Mouse (Mus musculus): Measurements from ENCODE around the gene Jrkl. TPM values are rescaled to one million over a fixed set of nuclear protein-coding genes. Genes with fewer than 3 reads are reported as not detected.

The Jrkl gene
- total RNA-seq, 1 experiment from 2014 or later: 25.8 TPM

Other genes starting within 250 kb of the Jrkl start
- gene Ccdc82, start 1.1 kb upstream of the Jrkl start, total RNA-seq (2017): 65.8 and 72.5 TPM in 2 replicates
- 16.0 and 17.7 TPM in 2 replicates for gene Maml2, start 52.1 kb upstream of the Jrkl start, total RNA-seq (2017)
- not detected in 2 replicates for gene Gm17571, start 200.9 kb upstream of the Jrkl start, total RNA-seq (2017)